Mouse (Mus musculus): ENCODE data around the gene Limch1. TPM values are rescaled to one million over a fixed set of nuclear protein-coding genes. Genes with fewer than 3 reads are reported as not detected.

Gene Limch1
- polyA plus RNA-seq, 1 experiment from 2014 or later = 41.1 TPM

DNA sequence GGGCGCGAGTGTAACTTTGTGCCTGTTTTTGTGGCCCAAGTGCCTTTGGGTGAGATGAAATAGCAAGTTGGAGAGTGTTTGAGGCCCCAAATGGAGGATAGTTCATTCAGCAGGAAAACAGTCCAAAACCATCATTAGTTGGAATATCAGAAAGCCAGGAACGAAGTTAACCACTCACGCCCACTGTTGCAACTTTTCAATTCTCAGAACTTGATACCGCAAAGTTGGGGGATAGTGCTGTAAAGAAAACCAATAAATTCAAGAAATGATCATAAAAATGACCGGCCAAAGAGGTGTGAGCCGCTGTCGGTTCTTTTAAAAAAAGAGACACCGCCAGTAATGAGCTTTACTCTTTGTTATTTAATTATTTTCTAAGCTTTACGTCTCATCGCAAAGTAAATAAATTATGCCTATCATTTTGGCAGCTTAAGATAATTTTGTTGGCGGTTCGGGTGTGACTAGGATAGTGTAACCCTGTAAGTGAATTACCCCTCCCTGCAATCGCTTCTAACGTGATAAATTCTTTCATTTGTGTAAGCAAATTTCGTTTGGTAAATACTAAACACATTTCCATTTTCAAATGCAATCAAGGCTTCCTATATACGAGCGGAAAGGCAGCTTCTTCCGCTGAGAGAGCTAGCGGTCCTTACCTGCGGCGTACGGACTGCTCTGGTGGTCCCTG, 352.6 kb downstream of the Limch1 start:
- in situ Hi-C loops (cut with MboI; ENCODE audit: low pct_unique_long_range_greater_than_20kb) = no loop called here
- TF ChIP-seq CTCF (IDR thresholded peaks at IDR 0.05) = no peak
- ChIA-PET CTCF (no interaction called here), POLR2A (interaction anchor here (0.5 to 0.6 kb wide), 2 partner anchors 20 to 131 kb away, joined by 3 read pairs; no protein-coding TSS in a partner anchor)
- no peak for DNase-seq (ENCODE audit: low read depth, low spot score)
- peaks cover 87% of the 10 kb centered on the region for H3K27me3 ChIP-seq
- ATAC-seq = no peak

DNA sequence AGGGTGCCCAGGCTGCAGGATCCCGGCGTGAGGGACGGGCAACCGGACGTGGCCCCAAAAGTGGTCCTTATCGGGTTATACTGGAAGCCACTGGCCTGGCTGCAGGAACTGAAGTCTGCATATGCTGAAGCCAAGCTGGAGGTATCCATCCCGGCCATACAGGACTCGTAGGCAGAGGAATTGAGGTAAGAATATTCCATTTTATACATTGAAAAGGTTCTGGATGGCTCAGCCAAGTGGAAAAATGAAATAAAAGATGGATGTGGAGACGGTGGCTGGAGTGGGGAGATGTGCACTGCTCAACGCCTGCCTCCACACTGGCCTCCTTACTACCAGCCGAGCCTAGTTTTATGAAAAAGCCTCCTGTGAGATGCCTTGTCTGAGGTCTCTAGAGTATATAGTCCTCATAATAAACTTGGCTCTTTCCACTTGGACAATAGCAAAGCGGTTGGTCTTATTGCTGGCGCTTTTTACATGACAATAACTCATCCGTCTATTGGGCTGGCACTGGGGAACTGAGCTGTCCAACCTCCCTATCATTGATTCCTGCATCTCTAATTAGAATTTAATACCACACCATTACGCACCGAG, 353.2 kb downstream of the Limch1 start, which contains the start of gene Phox2b:
Gene Phox2b, minus strand, starts transcription at position 569 of the 591 bp plus-strand sequence.
- TF ChIP-seq CTCF (IDR thresholded peaks at IDR 0.05) = no peak
- POLR2A ChIA-PET = no interaction called here
- CTCF ChIA-PET = interaction anchor here (0.8 kb wide), 1 partner anchor 8 kb away, joined by 3 read pairs; no protein-coding TSS in a partner anchor
- DNase-seq (ENCODE audit: low read depth, low spot score) = no peak
- no peak for ATAC-seq
- in situ Hi-C loops (cut with MboI; ENCODE audit: low pct_unique_long_range_greater_than_20kb) = no loop called here
- peaks cover 80% of the 10 kb centered on the region for H3K27me3 ChIP-seq

DNA sequence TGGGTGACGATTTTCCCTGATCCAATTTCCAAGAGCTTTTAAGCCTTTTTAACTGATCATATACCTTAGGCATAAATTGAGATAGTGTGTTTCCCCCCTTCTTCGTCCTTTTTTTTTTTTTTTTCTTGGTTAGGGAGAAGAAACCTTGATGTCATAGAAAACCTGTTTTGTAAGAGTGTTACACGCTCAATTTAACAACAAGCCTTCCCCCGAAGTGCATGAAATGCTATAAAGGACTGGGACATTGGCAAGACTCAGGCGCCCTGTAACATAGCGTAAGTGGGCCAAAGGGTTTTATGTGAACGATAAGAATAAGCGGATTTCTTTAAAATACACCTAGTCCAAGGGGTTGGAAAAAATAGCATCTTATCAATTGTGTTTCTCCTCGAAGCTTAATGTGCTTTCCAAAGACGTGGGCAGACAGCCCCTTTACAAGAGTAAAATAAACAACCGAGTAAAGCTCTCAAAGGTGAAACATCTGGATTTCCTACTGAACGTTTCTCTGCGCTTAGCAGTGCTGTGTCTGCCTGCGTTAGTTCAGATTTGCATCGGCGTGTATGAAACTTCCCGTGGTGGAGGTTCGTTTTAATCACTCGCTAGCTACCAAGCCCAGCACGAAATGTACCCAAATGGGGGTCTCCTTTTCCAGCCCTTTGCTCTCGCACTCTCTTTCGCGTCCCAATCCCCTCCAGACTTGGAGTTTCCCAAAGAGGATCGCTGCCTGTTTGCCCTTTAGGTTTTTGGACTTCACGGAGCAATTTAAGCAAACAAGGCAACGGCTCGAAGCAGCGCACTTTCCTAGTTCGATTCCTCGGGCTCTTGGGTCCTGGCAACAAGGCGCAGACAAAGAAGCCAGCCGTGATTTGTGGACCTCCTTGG, 354.0 kb downstream of the Limch1 start:
- ATAC-seq (no peak), DNase-seq (ENCODE audit: low read depth, low spot score) (no peak)
- in situ Hi-C loops (cut with MboI; ENCODE audit: low pct_unique_long_range_greater_than_20kb) = no loop called here
- TF ChIP-seq CTCF (IDR thresholded peaks at IDR 0.05) = no peak
- ChIA-PET POLR2A (no interaction called here), CTCF (interaction anchor here (0.8 kb wide), 1 partner anchor 9 kb away, joined by 3 read pairs; no protein-coding TSS in a partner anchor)
- H3K27me3 ChIP-seq = peaks cover 78% of the 10 kb centered on the region

DNA sequence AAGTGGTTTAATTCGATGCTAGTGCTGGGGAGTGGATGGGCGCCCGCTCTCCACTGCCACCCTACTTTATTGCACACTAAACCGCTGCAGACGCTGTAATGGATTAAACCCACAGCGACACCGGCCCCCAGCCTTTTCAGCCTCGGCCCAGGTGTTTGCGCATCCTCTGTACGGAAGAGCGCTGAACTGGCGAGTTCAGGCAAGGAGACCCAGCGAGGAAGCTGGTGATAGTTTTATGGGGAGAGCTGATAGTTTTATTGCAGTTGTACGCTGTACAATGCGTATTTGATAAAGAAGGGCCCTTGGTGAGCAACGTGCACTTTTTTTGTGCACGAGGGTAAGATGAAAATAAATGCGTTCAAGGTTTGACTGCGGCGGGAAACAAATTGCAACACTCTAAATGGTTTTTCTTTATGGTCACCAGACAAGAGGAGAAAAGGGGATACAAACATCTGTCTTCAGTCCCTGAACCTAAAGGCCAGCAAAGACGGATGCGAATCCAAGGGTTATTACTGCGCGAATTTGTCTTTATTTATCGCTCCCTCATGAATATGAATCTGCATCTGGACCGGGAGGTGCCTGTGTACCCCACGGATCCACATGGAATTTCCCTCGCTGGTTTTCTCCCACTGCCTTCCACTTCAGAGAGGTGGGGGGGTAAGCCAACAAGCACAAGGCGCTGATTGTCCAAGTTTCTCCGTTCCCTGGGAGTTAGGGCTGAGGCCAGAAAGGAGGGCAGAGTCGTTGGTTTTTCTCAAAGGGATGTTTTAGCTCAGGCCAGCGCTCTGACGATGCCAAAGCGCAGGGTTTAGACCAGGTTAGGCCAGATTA, 355.2 kb downstream of the Limch1 start:
- ChIA-PET CTCF (no interaction called here), POLR2A (no interaction called here)
- TF ChIP-seq CTCF (IDR thresholded peaks at IDR 0.05) = no peak
- in situ Hi-C loops (cut with MboI; ENCODE audit: low pct_unique_long_range_greater_than_20kb) = no loop called here
- H3K27me3 ChIP-seq = peaks cover 71% of the 10 kb centered on the region
- no peak for DNase-seq (ENCODE audit: low read depth, low spot score)
- ATAC-seq = no peak

DNA sequence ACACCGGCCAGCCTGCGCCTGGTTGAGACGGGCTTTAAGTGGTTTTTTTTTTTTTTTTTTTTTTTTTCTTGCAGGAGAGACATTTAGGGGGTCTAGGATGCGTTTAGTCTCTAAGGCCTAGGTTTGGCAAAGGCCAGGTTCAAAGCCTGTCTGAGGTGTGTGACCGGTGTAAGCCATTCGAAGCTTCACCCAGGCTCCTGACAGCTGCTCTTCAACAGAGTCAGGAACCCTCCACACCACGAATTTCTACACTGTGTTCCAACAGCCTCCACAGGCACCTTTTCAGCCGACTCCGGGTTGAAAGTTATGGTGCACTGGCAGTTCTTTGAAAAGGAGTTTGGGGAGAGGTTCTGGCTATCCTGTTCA, 355.8 kb downstream of the Limch1 start:
- no peak for DNase-seq (ENCODE audit: low read depth, low spot score)
- no peak for ATAC-seq
- TF ChIP-seq CTCF (IDR thresholded peaks at IDR 0.05) = no peak
- ChIA-PET CTCF (no interaction called here), POLR2A (no interaction called here)
- in situ Hi-C loops (cut with MboI; ENCODE audit: low pct_unique_long_range_greater_than_20kb) = no loop called here
- peaks cover 74% of the 10 kb centered on the region for H3K27me3 ChIP-seq

DNA sequence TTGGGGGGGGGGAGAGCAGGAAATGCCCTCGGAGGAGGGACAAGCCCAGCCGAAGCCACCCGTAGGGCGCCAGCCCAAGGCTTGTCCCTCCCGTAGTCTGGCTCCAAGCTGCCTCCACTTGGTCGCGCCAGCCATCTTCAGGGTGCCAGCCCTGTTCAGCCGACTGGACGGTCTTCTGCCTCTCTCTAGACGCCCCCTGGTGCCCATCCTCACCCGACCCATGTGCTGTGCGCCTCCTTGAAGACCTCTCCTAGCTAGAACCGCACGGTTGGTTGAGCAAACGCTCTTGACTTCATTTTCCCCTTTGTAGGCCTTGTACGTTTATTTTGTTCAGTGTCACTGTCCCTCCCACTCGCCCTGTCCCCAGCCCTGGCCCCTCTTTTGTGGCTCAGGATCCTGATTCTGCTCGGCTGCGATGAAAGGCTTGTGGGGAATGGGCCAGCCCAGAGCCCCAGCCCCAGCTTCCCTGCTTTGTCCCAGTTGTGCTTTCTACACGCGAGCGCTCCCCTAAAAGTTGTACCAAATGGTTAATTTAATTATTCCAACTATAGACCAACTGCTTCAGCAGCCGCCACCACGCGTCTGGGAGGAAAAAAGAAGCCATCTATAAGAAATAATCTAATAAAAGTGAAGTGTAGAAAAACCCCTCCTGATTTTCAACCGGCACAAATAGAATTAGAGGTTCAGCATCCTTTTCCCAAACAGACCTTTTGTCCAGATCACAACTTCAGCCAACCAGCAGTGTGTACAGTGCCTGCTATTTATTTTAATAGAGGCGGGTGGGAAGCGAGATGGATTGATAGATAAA, 356.4 kb downstream of the Limch1 start:
- peaks cover 72% of the 10 kb centered on the region for H3K27me3 ChIP-seq
- POLR2A ChIA-PET = no interaction called here
- no peak for DNase-seq (ENCODE audit: low read depth, low spot score)
- in situ Hi-C loops (cut with MboI; ENCODE audit: low pct_unique_long_range_greater_than_20kb) = no loop called here
- no peak for TF ChIP-seq CTCF (IDR thresholded peaks at IDR 0.05)
- CTCF ChIA-PET = no interaction called here
- no peak for ATAC-seq

DNA sequence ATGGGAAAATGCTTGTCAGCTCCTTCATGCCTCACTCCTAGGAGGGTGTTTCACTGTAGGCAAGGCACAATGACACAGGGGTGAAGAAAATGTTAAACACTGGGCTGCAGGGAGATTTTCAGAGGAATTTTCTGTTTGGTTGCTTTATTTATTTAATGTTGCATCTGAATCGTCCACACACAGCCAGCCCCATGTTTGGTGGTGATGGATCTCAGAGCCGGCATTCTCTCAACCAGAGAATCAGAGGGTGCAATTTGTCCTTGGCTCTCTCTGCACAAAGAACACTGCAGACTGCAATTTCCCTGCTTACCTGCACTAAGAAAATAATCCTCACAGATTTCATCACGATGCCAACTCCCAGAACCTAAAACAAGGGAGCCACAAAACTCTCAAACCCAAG, 357.4 kb downstream of the Limch1 start:
- H3K27me3 ChIP-seq = peaks cover 68% of the 10 kb centered on the region
- no peak for TF ChIP-seq CTCF (IDR thresholded peaks at IDR 0.05)
- ATAC-seq (no peak), DNase-seq (ENCODE audit: low read depth, low spot score) (no peak)
- in situ Hi-C loops (cut with MboI; ENCODE audit: low pct_unique_long_range_greater_than_20kb) = no loop called here
- ChIA-PET CTCF (no interaction called here), POLR2A (no interaction called here)

DNA sequence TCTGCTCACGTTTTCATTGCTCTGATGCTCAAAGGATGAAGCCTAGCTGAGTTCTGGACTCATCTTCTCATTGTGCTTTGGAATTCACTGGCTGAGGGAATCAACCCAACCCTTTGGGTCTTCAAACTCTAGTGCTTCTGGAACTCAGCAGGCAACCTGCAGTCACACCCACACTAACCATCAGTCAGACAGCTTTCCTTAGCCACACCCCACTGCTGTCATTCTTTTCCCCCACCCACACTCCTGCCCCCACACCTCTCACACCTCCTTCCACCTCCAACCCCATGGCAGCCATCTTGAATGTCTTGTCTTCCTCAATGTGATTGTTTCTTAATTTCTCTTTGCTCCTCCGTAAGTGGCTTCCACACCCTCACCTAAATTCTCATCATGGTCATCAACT, 360.6 kb downstream of the Limch1 start:
- DNase-seq (ENCODE audit: low read depth, low spot score) (no peak), ATAC-seq (no peak)
- peaks cover 62% of the 10 kb centered on the region for H3K27me3 ChIP-seq
- TF ChIP-seq CTCF (IDR thresholded peaks at IDR 0.05) = no peak
- POLR2A ChIA-PET = no interaction called here
- in situ Hi-C loops (cut with MboI; ENCODE audit: low pct_unique_long_range_greater_than_20kb) = no loop called here
- CTCF ChIA-PET = no interaction called here

Other genes with a start within 250 kb of the Limch1 start
- 38.0 TPM for gene Apbb2, start 127.0 kb upstream of the Limch1 start, polyA plus RNA-seq (2021)
- 6.9 TPM for gene Uchl1, start 69.7 kb upstream of the Limch1 start, polyA plus RNA-seq (2021)